Mouse (Mus musculus): Measurements from ENCODE around the gene Grin3b. TPM values are rescaled to one million over a fixed set of nuclear protein-coding genes. Genes with fewer than 3 reads are reported as not detected.

Gene Grin3b
- polyA plus RNA-seq, 1 experiment from 2014 or later = 0.14 TPM

DNA sequence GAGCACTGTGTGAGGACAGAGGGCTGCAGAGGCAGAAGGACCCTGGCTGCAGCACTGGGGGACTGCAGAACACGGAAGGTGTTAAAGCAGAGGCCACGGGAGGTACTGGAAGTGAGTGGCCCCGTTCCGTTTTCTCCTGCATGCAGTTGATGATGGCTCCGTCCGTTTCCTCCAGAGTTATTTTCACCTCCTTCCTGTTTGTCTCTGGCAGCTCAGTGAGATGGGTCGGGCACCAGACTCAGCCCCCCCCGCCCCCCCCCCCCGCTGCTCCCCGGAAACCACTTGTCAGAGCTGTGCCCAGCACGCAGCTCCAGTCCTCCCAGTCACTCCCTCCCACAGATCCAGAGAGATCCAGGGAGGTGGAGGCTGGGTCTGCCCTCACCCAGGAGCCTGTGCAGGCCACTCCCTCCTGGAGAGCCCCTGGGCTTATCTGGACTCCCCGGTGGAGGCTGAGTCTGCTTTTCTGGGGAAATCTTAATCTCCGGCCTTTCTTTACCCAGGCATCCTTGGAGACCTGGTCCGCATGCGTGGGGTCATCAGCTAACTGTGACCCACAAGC, 48.3 kb downstream of the Grin3b start:
- Histone ChIP-seq H3K9me3 (ENCODE audit: control insufficient read depth, low read length) (no peaks in the 10 kb centered on the region), H3K9ac (ENCODE audit: low read depth, low read length) (peak overlapping the region; percentile 61), H3K27me3 (replicated peaks; ENCODE audit: control insufficient read depth, insufficient read depth, low read length) (peaks cover 14% of the 10 kb centered on the region), H3K36me3 (ENCODE audit: control insufficient read depth, insufficient read depth, low read length) (peaks cover 9% of the 10 kb centered on the region; the same call in 1 of the 2 replicates), H3K4me2 (peak overlapping the region; percentile 67), H3K27ac (ENCODE audit: low read depth, low read length) (peak overlapping the region; percentile 65), H3K4me1 (replicated peaks; ENCODE audit: control insufficient read depth, insufficient read depth, low read length) (peaks cover 37% of the 10 kb centered on the region), H3K4me3 (ENCODE audit: low read depth, low read length) (peak overlapping the region; percentile 37)
- peak; percentile 68 for ATAC-seq (replicated peaks; ENCODE audit: low FRiP score)
- DNase-seq (ENCODE audit: low spot score) = peak; percentile 69
- WGBS = under 1% methylated on average over 15 of the region's 15 CpGs

DNA sequence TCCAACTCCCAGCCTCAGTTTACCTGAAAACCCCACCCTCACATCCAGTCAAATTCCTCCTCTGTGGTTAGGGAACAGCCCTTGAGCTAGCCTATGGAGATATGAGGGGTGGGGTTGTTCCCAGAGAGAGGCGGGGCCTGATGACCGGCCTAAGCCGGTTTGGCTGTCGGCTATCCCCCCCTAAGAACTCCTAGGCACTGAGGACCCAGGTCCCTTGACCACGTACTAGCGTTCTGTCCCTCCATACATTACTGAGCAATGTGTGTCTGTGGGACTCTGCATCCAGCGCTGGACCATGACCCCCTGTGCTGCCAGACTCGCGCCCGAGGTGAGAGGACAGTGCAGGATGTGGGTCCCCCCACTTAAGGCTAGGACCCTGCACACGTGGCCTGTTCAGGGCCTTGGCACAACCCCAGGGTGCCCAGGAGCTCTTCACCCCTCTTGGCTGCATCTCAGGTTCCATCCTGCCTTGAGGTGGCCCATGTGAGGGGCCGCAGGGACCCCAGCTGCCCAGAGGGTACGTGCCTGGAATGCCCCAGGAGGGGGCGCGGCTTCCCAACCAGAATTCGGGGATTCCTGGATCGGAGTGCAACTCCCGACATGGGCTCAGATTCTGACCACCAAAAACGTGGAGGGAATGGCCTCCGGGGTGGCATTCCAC, 49.1 kb downstream of the Grin3b start:
- peaks cover 45% of the 10 kb centered on the region for H3K4me1 ChIP-seq (replicated peaks; ENCODE audit: control insufficient read depth, insufficient read depth, low read length)
- WGBS = 28% methylated on average over 20 of the region's 20 CpGs
- peak overlapping the region; percentile 37 for H3K4me3 ChIP-seq (ENCODE audit: low read depth, low read length)
- DNase-seq (ENCODE audit: low spot score) (no peak), ATAC-seq (replicated peaks; ENCODE audit: low FRiP score) (no peak; the same call in 1 of the 2 replicates)
- H3K9ac ChIP-seq (ENCODE audit: low read depth, low read length) = peak overlapping the region; percentile 61
- peak overlapping the region; percentile 67 for H3K4me2 ChIP-seq
- peaks cover 9% of the 10 kb centered on the region; the same call in 1 of the 2 replicates for H3K36me3 ChIP-seq (ENCODE audit: control insufficient read depth, insufficient read depth, low read length)
- no peaks in the 10 kb centered on the region for H3K9me3 ChIP-seq (ENCODE audit: control insufficient read depth, low read length)
- peak overlapping the region; percentile 65 for H3K27ac ChIP-seq (ENCODE audit: low read depth, low read length)
- peaks cover 6% of the 10 kb centered on the region for H3K27me3 ChIP-seq (replicated peaks; ENCODE audit: control insufficient read depth, insufficient read depth, low read length)

DNA sequence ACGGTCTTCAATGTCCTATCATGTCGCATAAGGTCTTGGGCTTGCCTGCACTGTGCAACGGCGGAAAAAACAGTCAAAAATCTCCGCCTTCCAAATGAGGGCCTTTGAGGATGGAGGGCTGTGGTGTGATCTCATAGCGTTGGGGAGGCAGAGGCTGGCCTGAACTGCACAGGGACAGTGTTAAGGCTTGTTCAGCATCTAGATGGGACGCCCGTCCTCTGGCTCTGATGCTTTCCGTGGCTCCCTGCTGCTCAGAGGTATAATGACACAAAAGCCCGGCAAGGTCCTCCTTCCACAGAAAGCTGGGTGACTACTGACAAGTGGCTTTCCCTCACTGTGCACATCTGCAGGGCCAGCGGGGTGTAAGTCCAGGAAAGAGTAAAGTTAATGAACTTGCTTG, 49.7 kb downstream of the Grin3b start:
- Histone ChIP-seq H3K27me3 (replicated peaks; ENCODE audit: control insufficient read depth, insufficient read depth, low read length) (0 out of 2 replicates have a peak, but pooled peaks cover 3% of the 10 kb centered on the region), H3K4me2 (peak overlapping the region; percentile 67), H3K36me3 (ENCODE audit: control insufficient read depth, insufficient read depth, low read length) (peaks cover 9% of the 10 kb centered on the region; the same call in 1 of the 2 replicates), H3K4me3 (ENCODE audit: low read depth, low read length) (peak overlapping the region; percentile 37), H3K4me1 (replicated peaks; ENCODE audit: control insufficient read depth, insufficient read depth, low read length) (peaks cover 47% of the 10 kb centered on the region), H3K9me3 (ENCODE audit: control insufficient read depth, low read length) (no peaks in the 10 kb centered on the region), H3K9ac (ENCODE audit: low read depth, low read length) (peak overlapping the region; percentile 61), H3K27ac (ENCODE audit: low read depth, low read length) (peak overlapping the region; percentile 65; the same call in 1 of the 2 replicates)
- DNase-seq (ENCODE audit: low spot score) = no peak
- no peak for ATAC-seq (replicated peaks; ENCODE audit: low FRiP score)
- WGBS = 60% methylated on average over 11 of the region's 11 CpGs

DNA sequence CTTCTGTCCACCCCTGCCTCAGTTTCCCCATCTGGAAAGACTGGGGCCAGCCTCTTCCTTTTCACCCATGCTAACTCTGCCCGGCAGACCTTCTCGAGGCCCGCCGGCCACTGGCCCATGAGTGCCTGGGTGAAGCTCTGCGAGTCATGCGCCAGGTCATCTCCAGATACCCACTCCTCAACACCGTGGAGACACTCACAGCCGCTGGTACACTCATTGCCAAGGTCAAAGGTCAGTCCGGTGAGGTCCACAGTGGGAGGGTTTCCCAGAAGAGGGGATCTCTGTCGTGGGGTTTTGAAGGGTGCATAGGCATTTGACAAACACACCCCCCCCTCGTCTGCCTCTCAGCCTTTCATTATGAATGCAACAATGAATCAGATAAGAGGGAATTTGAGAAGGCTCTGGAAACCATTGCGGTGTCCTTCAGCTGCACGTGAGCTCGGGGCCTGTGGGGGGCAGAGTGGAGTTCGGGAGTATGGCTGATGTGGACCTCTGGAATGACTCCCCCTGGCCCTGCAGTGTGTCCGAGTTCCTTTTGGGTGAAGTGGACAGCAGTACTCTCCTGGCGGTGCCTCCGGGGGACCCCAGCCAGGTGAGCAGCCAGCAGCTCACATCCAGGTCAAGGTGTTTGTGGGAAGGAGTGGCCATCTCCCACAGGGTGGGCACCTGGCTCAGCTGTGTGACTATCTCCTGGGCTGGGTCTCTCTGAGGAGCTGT, 50.2 kb downstream of the Grin3b start:
- Histone ChIP-seq H3K4me1 (replicated peaks; ENCODE audit: control insufficient read depth, insufficient read depth, low read length) (peaks cover 47% of the 10 kb centered on the region), H3K9ac (ENCODE audit: low read depth, low read length) (no peak overlapping the region), H3K36me3 (ENCODE audit: control insufficient read depth, insufficient read depth, low read length) (peaks cover 9% of the 10 kb centered on the region; the same call in 1 of the 2 replicates), H3K4me2 (peak overlapping the region; percentile 67), H3K27me3 (replicated peaks; ENCODE audit: control insufficient read depth, insufficient read depth, low read length) (no peaks in the 10 kb centered on the region), H3K4me3 (ENCODE audit: low read depth, low read length) (peak overlapping the region; percentile 37; the same call in 1 of the 2 replicates), H3K27ac (ENCODE audit: low read depth, low read length) (no peak overlapping the region), H3K9me3 (ENCODE audit: control insufficient read depth, low read length) (no peaks in the 10 kb centered on the region)
- WGBS = 85% methylated on average over 18 of the region's 18 CpGs
- DNase-seq (ENCODE audit: low spot score) = no peak
- no peak for ATAC-seq (replicated peaks; ENCODE audit: low FRiP score)

DNA sequence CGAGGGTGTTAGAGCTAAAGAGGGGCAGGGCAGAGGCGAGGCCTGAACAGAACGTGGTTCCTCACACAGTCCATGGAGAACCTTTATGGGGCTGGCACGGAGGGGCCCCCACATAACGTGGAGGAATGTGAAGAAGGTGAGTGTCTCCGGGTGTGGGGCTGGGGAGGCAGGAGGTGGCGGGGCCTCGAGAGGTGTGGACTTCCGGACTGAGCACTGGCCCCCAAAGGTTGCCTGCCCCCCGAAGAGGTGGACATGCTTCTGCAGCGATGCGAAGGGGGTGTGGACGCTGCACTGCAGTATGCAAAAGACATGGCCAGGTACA, 50.8 kb downstream of the Grin3b start:
- H3K9me3 ChIP-seq (ENCODE audit: control insufficient read depth, low read length) = no peaks in the 10 kb centered on the region
- H3K4me1 ChIP-seq (replicated peaks; ENCODE audit: control insufficient read depth, insufficient read depth, low read length) = peaks cover 43% of the 10 kb centered on the region
- no peak overlapping the region for H3K4me3 ChIP-seq (ENCODE audit: low read depth, low read length)
- no peak overlapping the region for H3K9ac ChIP-seq (ENCODE audit: low read depth, low read length)
- WGBS = 89% methylated on average over 13 of the region's 13 CpGs
- no peak overlapping the region for H3K4me2 ChIP-seq
- no peak overlapping the region for H3K27ac ChIP-seq (ENCODE audit: low read depth, low read length)
- no peak for DNase-seq (ENCODE audit: low spot score)
- peaks cover 13% of the 10 kb centered on the region; the same call in 1 of the 2 replicates for H3K36me3 ChIP-seq (ENCODE audit: control insufficient read depth, insufficient read depth, low read length)
- H3K27me3 ChIP-seq (replicated peaks; ENCODE audit: control insufficient read depth, insufficient read depth, low read length) = no peaks in the 10 kb centered on the region
- no peak for ATAC-seq (replicated peaks; ENCODE audit: low FRiP score)

DNA sequence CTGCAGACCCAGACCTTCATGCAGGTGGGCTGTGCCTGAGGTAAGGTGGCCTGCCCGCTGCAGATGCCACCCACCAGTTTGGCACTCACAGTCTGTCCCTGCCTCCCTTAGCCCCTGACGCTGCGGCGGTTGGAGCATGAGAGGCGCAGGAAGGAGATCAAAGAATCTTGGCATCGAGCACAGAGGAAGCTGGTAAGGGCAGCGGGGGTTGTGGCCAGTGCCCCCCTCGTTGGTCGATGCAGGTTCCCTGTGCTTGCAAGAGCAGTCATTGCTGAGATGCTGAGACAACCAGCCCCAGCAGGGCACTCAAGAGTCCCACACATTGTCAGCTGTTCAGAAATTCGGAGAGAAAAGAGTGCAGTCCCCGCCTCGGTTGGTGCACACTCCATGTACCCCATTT, 51.6 kb downstream of the Grin3b start:
- Histone ChIP-seq H3K4me2 (no peak overlapping the region), H3K27ac (ENCODE audit: low read depth, low read length) (no peak overlapping the region; the same call in 1 of the 2 replicates), H3K27me3 (replicated peaks; ENCODE audit: control insufficient read depth, insufficient read depth, low read length) (no peaks in the 10 kb centered on the region), H3K36me3 (ENCODE audit: control insufficient read depth, insufficient read depth, low read length) (peaks cover 14% of the 10 kb centered on the region; the same call in 1 of the 2 replicates), H3K9me3 (ENCODE audit: control insufficient read depth, low read length) (no peaks in the 10 kb centered on the region), H3K4me1 (replicated peaks; ENCODE audit: control insufficient read depth, insufficient read depth, low read length) (peaks cover 39% of the 10 kb centered on the region), H3K9ac (ENCODE audit: low read depth, low read length) (no peak overlapping the region), H3K4me3 (ENCODE audit: low read depth, low read length) (no peak overlapping the region)
- ATAC-seq (replicated peaks; ENCODE audit: low FRiP score) (no peak), DNase-seq (ENCODE audit: low spot score) (no peak)
- WGBS = 90% methylated on average over 12 of the region's 12 CpGs

DNA sequence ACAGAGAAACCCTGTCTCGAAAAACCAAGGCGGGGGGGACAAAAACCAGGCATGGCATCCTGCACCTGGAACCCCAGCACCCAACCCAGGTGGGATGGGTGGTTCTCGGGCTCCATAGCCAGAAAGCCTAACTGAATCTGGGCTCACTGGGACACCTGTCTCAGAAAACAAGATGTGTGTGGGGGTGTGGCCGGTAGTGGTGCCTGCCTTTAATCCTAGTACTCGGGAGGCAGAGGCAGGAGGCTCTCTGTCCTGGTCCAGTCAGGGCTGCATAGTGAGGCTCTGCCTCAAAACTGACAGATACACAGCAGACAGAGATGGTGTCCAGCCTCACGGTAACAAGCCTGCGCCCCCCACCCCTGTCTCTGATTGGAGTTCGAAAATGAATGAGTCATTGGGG, 52.3 kb downstream of the Grin3b start:
- H3K36me3 ChIP-seq (ENCODE audit: control insufficient read depth, insufficient read depth, low read length) = peaks cover 19% of the 10 kb centered on the region; the same call in 1 of the 2 replicates
- no peak overlapping the region for H3K4me2 ChIP-seq
- H3K9ac ChIP-seq (ENCODE audit: low read depth, low read length) = no peak overlapping the region
- no peak overlapping the region for H3K4me3 ChIP-seq (ENCODE audit: low read depth, low read length)
- no peak overlapping the region for H3K27ac ChIP-seq (ENCODE audit: low read depth, low read length)
- WGBS = 91% methylated on average over 8 of the region's 8 CpGs
- no peaks in the 10 kb centered on the region for H3K27me3 ChIP-seq (replicated peaks; ENCODE audit: control insufficient read depth, insufficient read depth, low read length)
- DNase-seq (ENCODE audit: low spot score) (no peak), ATAC-seq (replicated peaks; ENCODE audit: low FRiP score) (no peak)
- no peaks in the 10 kb centered on the region for H3K9me3 ChIP-seq (ENCODE audit: control insufficient read depth, low read length)
- peaks cover 38% of the 10 kb centered on the region for H3K4me1 ChIP-seq (replicated peaks; ENCODE audit: control insufficient read depth, insufficient read depth, low read length)

DNA sequence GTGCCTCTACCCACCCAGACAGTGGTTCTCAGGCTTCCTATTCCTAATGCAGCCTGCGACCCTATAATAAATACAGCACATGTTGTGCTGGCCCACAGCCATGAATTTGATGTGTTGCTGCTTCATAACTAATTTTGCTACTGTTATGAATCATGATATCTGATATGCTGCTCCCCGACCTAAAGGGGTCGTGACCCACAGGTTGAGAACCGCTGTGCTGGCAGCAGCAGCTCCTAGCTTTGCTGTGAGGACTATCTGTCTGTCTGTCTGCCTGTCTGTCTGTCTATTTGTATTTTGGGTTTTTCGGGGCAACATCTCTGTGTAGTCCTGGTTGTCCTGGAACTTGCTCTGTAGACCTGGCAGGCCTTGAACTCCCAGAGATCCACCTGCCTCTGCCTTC, 53.2 kb downstream of the Grin3b start:
- peaks cover 22% of the 10 kb centered on the region; the same call in 1 of the 2 replicates for H3K36me3 ChIP-seq (ENCODE audit: control insufficient read depth, insufficient read depth, low read length)
- H3K9me3 ChIP-seq (ENCODE audit: control insufficient read depth, low read length) = no peaks in the 10 kb centered on the region
- no peak overlapping the region for H3K9ac ChIP-seq (ENCODE audit: low read depth, low read length)
- WGBS = 87% methylated on average over 5 of the region's 5 CpGs
- no peak for ATAC-seq (replicated peaks; ENCODE audit: low FRiP score)
- no peaks in the 10 kb centered on the region for H3K27me3 ChIP-seq (replicated peaks; ENCODE audit: control insufficient read depth, insufficient read depth, low read length)
- no peak overlapping the region for H3K27ac ChIP-seq (ENCODE audit: low read depth, low read length)
- H3K4me2 ChIP-seq = no peak overlapping the region
- no peak for DNase-seq (ENCODE audit: low spot score)
- H3K4me3 ChIP-seq (ENCODE audit: low read depth, low read length) = no peak overlapping the region; the same call in 1 of the 2 replicates
- peaks cover 42% of the 10 kb centered on the region for H3K4me1 ChIP-seq (replicated peaks; ENCODE audit: control insufficient read depth, insufficient read depth, low read length)
